Mouse (Mus musculus) lung, postnatal 0 days (tissue): ENCODE data around the gene RPS10-NUDT3.

Experiments
- CTCF ChIP-seq: IDR thresholded peaks from 2 replicates; pipeline ENCODE4 v1.5.1; 2016; ENCODE audit warnings: antibody characterized with exemption, mild to moderate bottlenecking
- EP300 ChIP-seq: IDR thresholded peaks from 2 replicates; pipeline ENCODE4 v1.6.1; 2016; ENCODE audit warnings: antibody characterized with exemption, mild to moderate bottlenecking, control low read depth

- no peak for TF ChIP-seq CTCF
- no peak for TF ChIP-seq EP300
Measured at GRCm38 (mm10) chr17:27578487-27578886, 56.5 kb downstream of the RPS10-NUDT3 start.
